Mouse (Mus musculus): ENCODE results near the gene Ache. TPM values are rescaled to one million over a fixed set of nuclear protein-coding genes. Genes with fewer than 3 reads are reported as not detected.

Ache gene
- polyA plus RNA-seq, 1 experiment from 2014 or later: 1.9 TPM

- peak overlapping the region; percentile 66 for H3K9ac ChIP-seq (ENCODE audit: low read length)
- no peaks in the 10 kb centered on the region for H3K9me3 ChIP-seq (ENCODE audit: control insufficient read depth, low read length)
- H3K4me2 ChIP-seq (ENCODE audit: low read depth, low read length): peak overlapping the region; percentile 63
- H3K27me3 ChIP-seq (ENCODE audit: control insufficient read depth, insufficient read depth, low read depth, low read length): no peaks in the 10 kb centered on the region
- peaks cover 21% of the 10 kb centered on the region for H3K4me1 ChIP-seq (replicated peaks; ENCODE audit: control insufficient read depth, insufficient read depth, low read length)
- no peaks in the 10 kb centered on the region for H3K36me3 ChIP-seq (ENCODE audit: control insufficient read depth, insufficient read depth, low read length)
- ATAC-seq (ENCODE audit: low read depth): peak; percentile 57
- H3K27ac ChIP-seq (ENCODE audit: low read length): peak overlapping the region; percentile 93
- peak overlapping the region; percentile 45 for H3K4me3 ChIP-seq (ENCODE audit: low read length)
- WGBS: 14% methylated on average over 22 of the region's 22 CpGs
Observed at GRCm38 (mm10) chr5:137339290-137339979, 52.1 kb downstream of the Ache start.

GRCm38 (mm10) chr5:137340222-137340621, 52.9 kb downstream of the Ache start:
- Histone ChIP-seq H3K27ac (ENCODE audit: low read length) (peak overlapping the region; percentile 93), H3K4me2 (ENCODE audit: low read depth, low read length) (no peak overlapping the region), H3K4me1 (replicated peaks; ENCODE audit: control insufficient read depth, insufficient read depth, low read length) (peaks cover 24% of the 10 kb centered on the region), H3K36me3 (ENCODE audit: control insufficient read depth, insufficient read depth, low read length) (no peaks in the 10 kb centered on the region), H3K4me3 (ENCODE audit: low read length) (no peak overlapping the region), H3K27me3 (ENCODE audit: control insufficient read depth, insufficient read depth, low read depth, low read length) (no peaks in the 10 kb centered on the region), H3K9ac (ENCODE audit: low read length) (no peak overlapping the region), H3K9me3 (ENCODE audit: control insufficient read depth, low read length) (no peaks in the 10 kb centered on the region)
- 68% methylated on average over 6 of the region's 6 CpGs for WGBS
- ATAC-seq (ENCODE audit: low read depth): no peak

GRCm38 (mm10) chr5:137342407-137343012, 55.2 kb downstream of the Ache start:
- Histone ChIP-seq H3K4me3 (ENCODE audit: low read length) (no peak overlapping the region), H3K4me1 (replicated peaks; ENCODE audit: control insufficient read depth, insufficient read depth, low read length) (peaks cover 40% of the 10 kb centered on the region), H3K9me3 (ENCODE audit: control insufficient read depth, low read length) (no peaks in the 10 kb centered on the region), H3K9ac (ENCODE audit: low read length) (no peak overlapping the region), H3K4me2 (ENCODE audit: low read depth, low read length) (no peak overlapping the region), H3K27me3 (ENCODE audit: control insufficient read depth, insufficient read depth, low read depth, low read length) (no peaks in the 10 kb centered on the region), H3K36me3 (ENCODE audit: control insufficient read depth, insufficient read depth, low read length) (no peaks in the 10 kb centered on the region), H3K27ac (ENCODE audit: low read length) (peak overlapping the region; percentile 80)
- ATAC-seq (ENCODE audit: low read depth): no peak
- WGBS: 29% methylated on average over 7 of the region's 7 CpGs

GRCm38 (mm10) chr5:137343412-137343811, 56.1 kb downstream of the Ache start:
- Histone ChIP-seq H3K9me3 (ENCODE audit: control insufficient read depth, low read length) (no peaks in the 10 kb centered on the region), H3K4me1 (replicated peaks; ENCODE audit: control insufficient read depth, insufficient read depth, low read length) (peaks cover 42% of the 10 kb centered on the region), H3K4me3 (ENCODE audit: low read length) (no peak overlapping the region), H3K27ac (ENCODE audit: low read length) (peak overlapping the region; percentile 80), H3K36me3 (ENCODE audit: control insufficient read depth, insufficient read depth, low read length) (no peaks in the 10 kb centered on the region), H3K9ac (ENCODE audit: low read length) (no peak overlapping the region), H3K27me3 (ENCODE audit: control insufficient read depth, insufficient read depth, low read depth, low read length) (no peaks in the 10 kb centered on the region), H3K4me2 (ENCODE audit: low read depth, low read length) (no peak overlapping the region)
- no peak for ATAC-seq (ENCODE audit: low read depth)
- WGBS: 89% methylated on average over 5 of the region's 5 CpGs

GRCm38 (mm10) chr5:137343869-137344268, 56.5 kb downstream of the Ache start:
- no peak for ATAC-seq (ENCODE audit: low read depth)
- Histone ChIP-seq H3K9ac (ENCODE audit: low read length) (no peak overlapping the region), H3K4me2 (ENCODE audit: low read depth, low read length) (no peak overlapping the region), H3K4me3 (ENCODE audit: low read length) (no peak overlapping the region), H3K27me3 (ENCODE audit: control insufficient read depth, insufficient read depth, low read depth, low read length) (no peaks in the 10 kb centered on the region), H3K27ac (ENCODE audit: low read length) (no peak overlapping the region), H3K9me3 (ENCODE audit: control insufficient read depth, low read length) (no peaks in the 10 kb centered on the region), H3K36me3 (ENCODE audit: control insufficient read depth, insufficient read depth, low read length) (no peaks in the 10 kb centered on the region), H3K4me1 (replicated peaks; ENCODE audit: control insufficient read depth, insufficient read depth, low read length) (peaks cover 46% of the 10 kb centered on the region)

Small RNAs within 50 kb of the gene (microRNA-seq; reads per million reads assigned to microRNA genes)
- gene Mir7036 (0.99 reads per million), gene Mir8116 (not detected)

Other genes starting within 250 kb of the Ache start
- 191 and 206 TPM in 2 replicates for gene Ap1s1, start 241.4 kb upstream of the Ache start, polyA plus RNA-seq (2015; fragmentation: Nextera tagmentation; extraction: Ambion mirVana)
- 0.93 and 1.1 TPM in 2 replicates for gene Serpine1, start 215.3 kb upstream of the Ache start, polyA plus RNA-seq (2015; fragmentation: Nextera tagmentation; extraction: Ambion mirVana)
- gene Trim56, start 171.3 kb upstream of the Ache start, polyA plus RNA-seq (2015; fragmentation: Nextera tagmentation; extraction: Ambion mirVana): 12.2 and 13.5 TPM in 2 replicates
- 0.70 TPM in 1 of 2 replicates, not detected in the other for gene Muc3, start 138.2 kb upstream of the Ache start, polyA plus RNA-seq (2015; fragmentation: Nextera tagmentation; extraction: Ambion mirVana)
- gene Muc3a, start 75.1 kb upstream of the Ache start, polyA plus RNA-seq (2015; fragmentation: Nextera tagmentation; extraction: Ambion mirVana): 0.11 TPM in 1 of 2 replicates, not detected in the other
- gene Ufsp1, start 7.1 kb downstream of the Ache start, polyA plus RNA-seq (2015; fragmentation: Nextera tagmentation; extraction: Ambion mirVana): 5.1 and 5.6 TPM in 2 replicates
- gene Srrt, start 20.2 kb downstream of the Ache start, polyA plus RNA-seq (2015; fragmentation: Nextera tagmentation; extraction: Ambion mirVana): 141 and 144 TPM in 2 replicates
- 90.5 and 94.0 TPM in 2 replicates for gene Trip6, start 26.9 kb downstream of the Ache start, polyA plus RNA-seq (2015; fragmentation: Nextera tagmentation; extraction: Ambion mirVana)
- 11.6 and 12.5 TPM in 2 replicates for gene Slc12a9, start 46.1 kb downstream of the Ache start, polyA plus RNA-seq (2015; fragmentation: Nextera tagmentation; extraction: Ambion mirVana)
- 50.7 and 56.9 TPM in 2 replicates for gene Ephb4, start 62.6 kb downstream of the Ache start, polyA plus RNA-seq (2015; fragmentation: Nextera tagmentation; extraction: Ambion mirVana)
- 0.53 and 0.62 TPM in 2 replicates for gene Zan, start 189.5 kb downstream of the Ache start, polyA plus RNA-seq (2015; fragmentation: Nextera tagmentation; extraction: Ambion mirVana)
- gene Pop7, start 215.0 kb downstream of the Ache start, polyA plus RNA-seq (2015; fragmentation: Nextera tagmentation; extraction: Ambion mirVana): 50.4 and 54.4 TPM in 2 replicates
- 10.7 and 10.9 TPM in 2 replicates for gene Gigyf1, start 231.0 kb downstream of the Ache start, polyA plus RNA-seq (2015; fragmentation: Nextera tagmentation; extraction: Ambion mirVana)
- 0.31 and 0.98 TPM in 2 replicates for gene Epo, start 245.7 kb downstream of the Ache start, polyA plus RNA-seq (2015; fragmentation: Nextera tagmentation; extraction: Ambion mirVana)
- gene Gnb2, start 246.0 kb downstream of the Ache start, polyA plus RNA-seq (2015; fragmentation: Nextera tagmentation; extraction: Ambion mirVana): 379 and 400 TPM in 2 replicates